Mouse (Mus musculus) kidney, embryonic 16.5 days (tissue): ENCODE measurements at regions not wholly inside any gene's neighbourhood (a gene's known extent, or its start where the extent isn't known, plus 50 kb on each side); places are given as distances from the start of the nearest gene placed in this dataset.
A peak's percentile ranks its signal among the peaks of the same experiment; 100 is the strongest.

Experiments
- ATAC-seq: fragments of 200-750 bp; cut with Nextera tagmentation; 2 replicates; pipeline ENCODE4 v1.8.0; 2017; ENCODE audit warnings: moderate TSS enrichment; ENCODE audit not compliant: low FRiP score, low TSS enrichment
- H3K27ac ChIP-seq: fragments of 300-500 bp; sonication (generic); 2 replicates; pipeline ENCODE4 v1.5.1; 2014; ENCODE audit warnings: low read length
- H3K27me3 ChIP-seq: fragments of 300-500 bp; sonication (generic); 2 replicates; pipeline ENCODE4 v1.6.1; 2014; ENCODE audit warnings: low read length, control low read depth, mixed read lengths; ENCODE audit not compliant: insufficient read depth
- H3K36me3 ChIP-seq: fragments of 300-500 bp; sonication (generic); 2 replicates; pipeline ENCODE4 v1.6.1; 2014; ENCODE audit warnings: low read length, control low read depth, mixed read lengths; ENCODE audit not compliant: insufficient read depth
- H3K4me1 ChIP-seq: fragments of 300-500 bp; sonication (generic); 2 replicates; pipeline ENCODE4 v1.6.1; 2014; ENCODE audit warnings: low read length, control low read depth, mixed read lengths; ENCODE audit not compliant: insufficient read depth
- H3K4me2 ChIP-seq: fragments of 300-500 bp; sonication (generic); replicated peaks from 2 replicates; pipeline ENCODE4 v1.6.1; 2014; ENCODE audit warnings: low read depth, low read length
- H3K4me3 ChIP-seq: fragments of 300-500 bp; sonication (generic); 2 replicates; pipeline ENCODE4 v1.5.1; 2014; ENCODE audit warnings: mild to moderate bottlenecking, low read length
- H3K9ac ChIP-seq: fragments of 300-500 bp; sonication (generic); replicated peaks from 2 replicates; pipeline ENCODE4 v1.6.1; 2014; ENCODE audit warnings: low read length
- H3K9me3 ChIP-seq: fragments of 300-500 bp; sonication (generic); 2 replicates; pipeline ENCODE4 v1.6.1; 2016; ENCODE audit warnings: low read length, control low read depth
- WGBS: fragments of 180-500 bp; shearing (Covaris S2); extraction: QIAGEN DNeasy Blood & Tissue Kit; methylation state at CpG from one replicate; pipeline ENCODE4 v1.1.7; 2014; 5-methylcytosine and 5-hydroxymethylcytosine counted together

DNA sequence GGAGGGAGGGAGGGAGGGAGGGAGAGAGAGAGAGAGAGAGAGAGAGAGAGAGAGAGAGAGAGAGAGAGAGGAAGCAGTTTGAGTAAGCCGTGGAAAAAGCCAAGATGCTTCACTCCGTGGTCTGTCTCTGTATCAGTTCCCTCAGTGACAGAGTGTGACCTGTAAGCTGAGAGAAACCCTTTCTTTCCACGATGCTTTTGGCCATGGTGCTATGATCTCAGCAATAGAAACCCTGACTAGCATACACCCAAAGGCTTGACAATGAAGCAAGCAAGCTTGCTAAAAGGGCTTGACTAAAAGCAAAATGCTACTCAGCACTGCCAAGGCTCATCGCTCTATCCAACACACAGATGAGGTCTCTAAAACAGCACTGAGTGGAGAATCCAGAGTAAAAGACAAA is 57.4 kb upstream of the Mef2a start:
- no peaks in the 10 kb centered on the region for H3K36me3 ChIP-seq
- H3K9ac ChIP-seq, result no peak overlapping the region
- H3K9me3 ChIP-seq, result no peaks in the 10 kb centered on the region
- no peak for ATAC-seq
- H3K27ac ChIP-seq, result no peak overlapping the region
- 79% methylated on average over 4 of the region's 4 CpGs for WGBS
- H3K4me1 ChIP-seq, result no peaks in the 10 kb centered on the region
- no peak overlapping the region for H3K4me2 ChIP-seq
- H3K4me3 ChIP-seq, result no peak overlapping the region
- H3K27me3 ChIP-seq, result no peaks in the 10 kb centered on the region

DNA sequence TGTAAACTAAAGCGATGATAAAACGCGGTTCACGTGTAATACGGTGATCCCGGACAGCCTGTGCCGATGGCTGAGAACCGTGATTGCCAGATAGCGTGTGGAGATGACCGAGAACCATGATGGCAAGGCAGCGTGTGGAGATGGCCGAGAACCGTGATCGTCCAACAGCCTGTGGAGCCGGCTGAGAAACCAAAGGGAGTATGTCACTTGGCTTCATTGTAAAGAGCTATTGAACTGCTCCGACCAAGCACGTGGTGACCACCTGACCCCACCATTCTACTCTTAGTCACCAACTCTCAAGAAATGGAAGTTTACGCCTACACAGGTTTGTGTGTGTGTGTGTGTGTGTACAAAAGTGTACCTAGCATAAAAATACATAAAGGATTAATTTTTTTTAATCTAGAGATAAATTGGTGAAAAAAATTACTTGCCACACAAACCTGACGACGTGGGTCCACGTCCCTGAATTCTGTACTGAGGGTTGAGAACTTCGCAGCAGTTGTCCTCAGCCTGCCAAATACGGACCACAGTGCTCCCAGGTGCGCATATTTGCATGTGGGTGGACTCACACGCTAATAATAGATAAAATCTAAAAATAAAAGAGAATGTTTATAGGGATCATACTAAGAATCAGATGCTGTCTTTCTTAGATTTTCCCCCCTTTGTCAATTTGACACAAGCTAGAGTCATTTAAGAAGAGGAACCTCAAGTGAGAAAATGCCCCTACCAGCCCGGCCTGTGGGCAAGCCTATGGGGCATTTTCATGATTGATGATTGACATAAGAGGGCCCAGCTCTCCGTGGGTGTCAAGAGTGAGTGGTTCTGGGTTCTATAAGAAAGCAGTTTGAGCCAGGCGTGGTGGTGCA is 56.6 kb upstream of the Mef2a start:
- Histone ChIP-seq H3K27ac (no peak overlapping the region), H3K4me3 (no peak overlapping the region), H3K9ac (no peak overlapping the region), H3K9me3 (no peaks in the 10 kb centered on the region), H3K27me3 (no peaks in the 10 kb centered on the region), H3K4me2 (no peak overlapping the region), H3K4me1 (no peaks in the 10 kb centered on the region), H3K36me3 (no peaks in the 10 kb centered on the region)
- ATAC-seq, result no peak
- WGBS, result 95% methylated on average over 28 of the region's 28 CpGs

DNA sequence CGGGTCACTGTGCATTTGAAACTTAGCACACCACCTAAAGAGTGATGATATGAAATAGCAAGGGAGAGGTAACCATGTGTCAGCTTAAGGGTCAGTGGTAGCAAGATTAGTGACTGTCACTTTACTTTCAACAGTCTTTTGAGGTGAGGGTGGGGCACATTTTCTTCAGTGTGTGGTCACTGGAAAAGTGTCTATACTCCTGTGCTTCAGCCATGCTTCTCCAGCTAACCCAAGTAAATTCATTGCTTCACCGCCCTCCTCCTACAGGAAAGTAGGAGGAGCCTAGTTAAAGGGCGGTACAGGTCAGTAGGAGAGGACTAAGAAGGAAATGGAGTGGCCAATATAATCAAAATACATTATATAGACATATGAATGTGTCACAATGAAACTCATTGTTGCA is 55.7 kb upstream of the Mef2a start:
- Histone ChIP-seq H3K4me2 (no peak overlapping the region), H3K4me1 (no peaks in the 10 kb centered on the region), H3K4me3 (no peak overlapping the region), H3K9ac (no peak overlapping the region), H3K9me3 (no peaks in the 10 kb centered on the region), H3K36me3 (no peaks in the 10 kb centered on the region), H3K27ac (no peak overlapping the region), H3K27me3 (no peaks in the 10 kb centered on the region)
- WGBS, result 93% methylated on average over 3 of the region's 3 CpGs
- no peak for ATAC-seq

DNA sequence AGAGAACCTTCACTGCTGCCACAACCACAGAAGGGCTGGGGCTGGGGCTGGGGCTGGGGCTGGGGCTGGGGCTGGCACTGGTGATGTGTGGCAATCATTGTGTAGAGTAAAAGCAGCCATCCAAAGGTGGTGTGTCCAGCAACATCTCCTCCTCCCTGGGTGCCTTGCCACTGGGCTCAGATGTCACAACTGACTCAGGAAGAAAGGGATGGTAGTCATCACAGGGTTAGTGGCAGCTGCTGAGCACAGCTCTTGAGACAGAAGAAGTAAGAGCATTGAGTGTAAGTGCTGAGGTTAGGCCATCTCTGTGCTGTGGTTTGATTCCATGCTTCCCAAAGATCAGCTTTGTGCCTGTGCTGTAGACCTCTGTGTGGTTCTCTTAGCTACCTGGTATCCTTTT is 53.4 kb upstream of the Mef2a start:
- H3K9me3 ChIP-seq, result no peaks in the 10 kb centered on the region
- ATAC-seq, result no peak
- 0 out of 2 replicates have a peak, but pooled peaks cover 4% of the 10 kb centered on the region for H3K4me1 ChIP-seq
- no peaks in the 10 kb centered on the region for H3K27me3 ChIP-seq
- H3K4me3 ChIP-seq, result no peak overlapping the region
- H3K4me2 ChIP-seq, result no peak overlapping the region
- no peak overlapping the region for H3K27ac ChIP-seq
- H3K36me3 ChIP-seq, result no peaks in the 10 kb centered on the region
- H3K9ac ChIP-seq, result no peak overlapping the region

DNA sequence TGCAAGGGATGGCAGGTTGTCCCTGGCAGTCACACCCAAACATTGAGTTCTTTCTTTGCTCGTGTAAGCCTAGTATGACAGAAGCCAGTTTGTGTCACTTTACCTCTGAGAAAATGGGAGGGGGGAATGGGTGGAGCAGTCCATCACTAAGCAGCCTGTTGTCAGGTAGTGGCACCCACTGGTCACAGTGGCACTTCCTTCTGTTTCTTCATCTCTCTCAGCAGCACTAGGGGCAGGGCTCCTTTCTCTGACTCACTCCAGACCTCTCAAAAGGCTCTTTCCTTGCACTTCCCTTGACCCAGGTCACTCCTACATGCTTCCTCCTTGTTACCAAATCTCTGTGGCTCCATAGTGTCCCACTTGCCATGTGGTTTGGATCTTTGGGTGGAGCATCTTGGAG is 52.9 kb upstream of the Mef2a start:
- H3K4me2 ChIP-seq, result no peak overlapping the region
- peak overlapping the region; percentile 7; the same call in 1 of the 2 replicates for H3K27ac ChIP-seq
- H3K4me3 ChIP-seq, result no peak overlapping the region
- no peaks in the 10 kb centered on the region for H3K36me3 ChIP-seq
- no peaks in the 10 kb centered on the region for H3K27me3 ChIP-seq
- no peaks in the 10 kb centered on the region for H3K9me3 ChIP-seq
- no peak overlapping the region for H3K9ac ChIP-seq
- whole genome bisulfite sequencing, result 60% methylated on average over 1 of the region's 1 CpGs
- 0 out of 2 replicates have a peak, but pooled peaks cover 5% of the 10 kb centered on the region for H3K4me1 ChIP-seq
- peak; percentile 35; the same call in 1 of the 2 replicates for ATAC-seq

DNA sequence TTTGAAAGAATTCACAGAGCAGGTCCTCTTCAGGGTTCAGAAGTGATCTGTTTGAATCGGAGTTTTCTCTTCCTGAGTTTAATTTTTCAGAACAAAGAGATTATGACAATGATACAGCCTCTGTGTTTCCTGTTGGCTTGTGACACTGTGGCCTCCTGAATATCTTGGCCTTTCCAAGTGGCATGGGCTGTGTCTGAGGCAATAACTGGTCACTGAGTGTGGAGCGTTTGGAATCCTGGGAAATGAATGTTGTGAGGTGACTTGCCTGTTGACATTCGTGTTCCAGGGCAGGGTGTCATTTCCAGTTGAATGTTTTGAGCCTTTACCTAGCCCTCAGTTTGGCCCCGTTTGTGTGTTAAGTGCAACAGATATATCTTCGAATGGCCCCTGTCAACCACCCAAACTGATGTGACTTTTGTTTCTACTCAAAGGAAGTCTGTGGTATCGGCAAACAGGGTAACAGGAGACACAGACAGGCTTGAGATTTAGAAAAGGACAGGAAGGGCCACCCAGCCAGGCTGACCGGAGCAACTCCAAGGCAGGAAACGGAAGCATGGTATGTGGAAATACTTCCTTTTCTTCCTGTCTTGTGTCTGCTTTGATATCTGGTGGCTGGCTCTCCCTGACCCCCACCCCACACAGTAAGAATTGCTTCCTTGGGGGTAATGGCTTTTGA is 52.3 kb upstream of the Mef2a start:
- H3K27ac ChIP-seq, result peak overlapping the region; percentile 48; the same call in 1 of the 2 replicates
- no peak overlapping the region for H3K9ac ChIP-seq
- 55% methylated on average over 8 of the region's 8 CpGs for WGBS
- H3K36me3 ChIP-seq, result no peaks in the 10 kb centered on the region
- no peak for ATAC-seq
- 0 out of 2 replicates have a peak, but pooled peaks cover 5% of the 10 kb centered on the region for H3K4me1 ChIP-seq
- H3K9me3 ChIP-seq, result no peaks in the 10 kb centered on the region
- no peaks in the 10 kb centered on the region for H3K27me3 ChIP-seq
- no peak overlapping the region for H3K4me2 ChIP-seq
- H3K4me3 ChIP-seq, result no peak overlapping the region
